Mouse (Mus musculus) monocyte, adult 2 months (primary cell): Measurements from ENCODE around the gene Tmem213.

Experiments
- DNase-seq, 2 experiments: peaks; one replicate each; pipeline ENCODE4 v3.0.0; 2022; ENCODE audit warnings: low spot score in 2 of 2, low read depth in 1 of 2

Tmem213 gene

GRCm38 (mm10) chr6:38152305-38152704, 43.2 kb downstream of the Tmem213 start:
- DNase-seq: no peak

DNA sequence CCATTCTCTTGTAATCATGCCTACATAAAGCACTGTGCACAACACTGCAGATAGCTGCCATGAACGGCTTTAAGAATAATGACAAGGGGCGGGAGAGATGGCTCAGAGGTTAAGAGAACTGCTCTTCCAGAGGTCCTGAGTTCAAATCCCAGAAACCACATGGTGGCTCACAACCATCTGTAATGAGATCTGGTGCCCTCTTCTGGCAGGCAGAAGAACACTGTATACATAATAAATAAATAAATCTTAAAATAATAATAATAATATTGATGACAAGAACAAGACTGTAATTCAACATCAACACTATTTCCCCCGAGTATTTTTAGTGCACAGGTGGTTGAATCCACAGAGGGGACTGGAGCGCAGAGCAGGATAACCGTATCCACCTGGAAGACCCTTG, 47.1 kb downstream of the Tmem213 start:
- DNase-seq: no peak

- DNase-seq: no peak
Measured at GRCm38 (mm10) chr6:38157925-38158324, 48.9 kb downstream of the Tmem213 start.

- DNase-seq: no peak
Measured at GRCm38 (mm10) chr6:38159576-38159975, 50.5 kb downstream of the Tmem213 start.

- DNase-seq: peak in 1 of 2 experiments; percentile 32
Measured at GRCm38 (mm10) chr6:38160102-38160501, 51.0 kb downstream of the Tmem213 start.

DNA sequence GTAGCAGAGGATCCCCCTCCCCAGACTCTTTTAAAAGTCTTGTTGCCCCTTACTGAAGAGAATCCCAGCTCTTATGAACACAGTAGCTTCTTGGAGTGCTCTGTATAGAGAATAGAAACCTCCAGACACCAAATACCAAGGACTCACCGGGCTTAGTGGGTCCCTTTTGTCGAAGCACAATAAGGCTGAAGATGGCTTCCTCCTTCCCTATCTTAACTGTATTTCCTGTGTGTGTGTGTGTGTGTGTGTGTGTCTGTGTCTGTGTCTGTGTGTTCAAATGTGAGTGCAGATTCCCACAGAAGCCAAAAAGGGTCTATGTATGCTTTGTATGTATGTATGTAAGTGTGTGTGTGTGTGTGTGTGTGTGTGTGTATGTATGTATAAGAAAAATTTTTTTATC, 51.5 kb downstream of the Tmem213 start:
- DNase-seq: no peak

- DNase-seq: no peak
Measured at GRCm38 (mm10) chr6:38162825-38163504, 53.9 kb downstream of the Tmem213 start.

GRCm38 (mm10) chr6:38164705-38165104, 55.6 kb downstream of the Tmem213 start:
- no peak for DNase-seq

- no peak for DNase-seq
Measured at GRCm38 (mm10) chr6:38165385-38165784, 56.3 kb downstream of the Tmem213 start.
